14 mouse cellular contexts compared by ENCODE assay signal in genomic region chr19:32890801-32891200, GRCm38 (mm10).
"Had no signal": no experiment of that assay in that cellular context is flagged by ENCODE, and none has a peak within 500 bp of the region (broad histone marks: within the 10 kb centered on the region; RNA-seq: fewer than 3 reads in every experiment).

No protein-coding gene starts in this region.

- ATAC-seq: liver, embryonic 12.5 days; midbrain, embryonic 13.5 days; midbrain, embryonic 15.5 days had no signal

- H3K9me3 ChIP-seq: liver, embryonic 12.5 days; midbrain, embryonic 13.5 days; midbrain, embryonic 15.5 days; neural tube, embryonic 13.5 days; neural tube, embryonic 15.5 days had no signal

- H3K4me2 ChIP-seq: liver, embryonic 12.5 days; lung, embryonic 14.5 days; midbrain, embryonic 11.5 days; midbrain, embryonic 13.5 days; midbrain, embryonic 15.5 days; neural tube, embryonic 13.5 days; neural tube, embryonic 15.5 days had no signal

- H3K4me3 ChIP-seq: liver, embryonic 12.5 days; midbrain, embryonic 13.5 days; midbrain, embryonic 15.5 days; neural tube, embryonic 13.5 days; neural tube, embryonic 15.5 days had no signal

- H3K36me3 ChIP-seq: liver, embryonic 12.5 days; midbrain, embryonic 13.5 days; midbrain, embryonic 15.5 days; neural tube, embryonic 13.5 days; neural tube, embryonic 15.5 days had no signal

- H3K27ac ChIP-seq: liver, embryonic 12.5 days; liver, embryonic 14.5 days; midbrain, embryonic 13.5 days; midbrain, embryonic 15.5 days; neural tube, embryonic 13.5 days; neural tube, embryonic 15.5 days had no signal

- H3K4me1 ChIP-seq: liver, embryonic 12.5 days; neural tube, embryonic 15.5 days had no signal

- DNase-seq: lung, adult 18-20 months; lung, embryonic 14.5 days; lung, postnatal 10 days; lung, postnatal 4 days; retina, postnatal 1 day; right cerebral cortex, adult 18-20 months; thymus, postnatal 36 days had no signal

- H3K9ac ChIP-seq: liver, embryonic 12.5 days; liver, embryonic 14.5 days; lung, embryonic 14.5 days; midbrain, embryonic 13.5 days; midbrain, embryonic 15.5 days; neural tube, embryonic 13.5 days; neural tube, embryonic 15.5 days had no signal

- H3K27me3 ChIP-seq: liver, embryonic 12.5 days; midbrain, embryonic 15.5 days; neural tube, embryonic 13.5 days; neural tube, embryonic 15.5 days had no signal
